Mouse (Mus musculus) heart, adult 2 months (tissue): ENCODE results near the gene Gm20671.

ENCODE experiments used
- CTCF ChIP-seq: fragments of 200-600 bp; IDR thresholded peaks from 2 replicates; pipeline ENCODE4 v1.8.1; 2022; ENCODE audit warnings: antibody characterized with exemption, mild to moderate bottlenecking, moderate library complexity
- EP300 ChIP-seq: fragments of 200-500 bp; IDR thresholded peaks from 2 replicates; pipeline ENCODE4 v1.6.1; 2011; ENCODE audit warnings: low read depth, low read length, control low read depth; ENCODE audit not compliant: insufficient read depth
- POLR2A ChIP-seq: fragments of 200-500 bp; IDR thresholded peaks from 2 replicates; pipeline ENCODE4 v1.6.1; 2011; ENCODE audit warnings: mild to moderate bottlenecking, low read depth, low read length, control low read depth; ENCODE audit not compliant: insufficient read depth

GRCm38 (mm10) chr5:32784726-32785125 is 42.2 kb downstream of the Gm20671 start:
- TF ChIP-seq EP300 (no peak), CTCF (no peak), POLR2A (no peak)
